Mouse (Mus musculus) WW6 (cell line): ENCODE measurements around the gene Zer1.
A peak's percentile ranks its signal among the peaks of the same experiment; 100 is the strongest.
"Not testable (repeated sequence)": the region's sequence is repeated elsewhere in the genome, so short reads cannot be mapped to it uniquely, and the experiment has no call there.

Experiments used
- DNase-seq: peaks from one replicate; pipeline ENCODE4 v3.0.0-alpha.2; 2013; ENCODE audit warnings: low read depth, low spot score

Zer1 gene

DNA sequence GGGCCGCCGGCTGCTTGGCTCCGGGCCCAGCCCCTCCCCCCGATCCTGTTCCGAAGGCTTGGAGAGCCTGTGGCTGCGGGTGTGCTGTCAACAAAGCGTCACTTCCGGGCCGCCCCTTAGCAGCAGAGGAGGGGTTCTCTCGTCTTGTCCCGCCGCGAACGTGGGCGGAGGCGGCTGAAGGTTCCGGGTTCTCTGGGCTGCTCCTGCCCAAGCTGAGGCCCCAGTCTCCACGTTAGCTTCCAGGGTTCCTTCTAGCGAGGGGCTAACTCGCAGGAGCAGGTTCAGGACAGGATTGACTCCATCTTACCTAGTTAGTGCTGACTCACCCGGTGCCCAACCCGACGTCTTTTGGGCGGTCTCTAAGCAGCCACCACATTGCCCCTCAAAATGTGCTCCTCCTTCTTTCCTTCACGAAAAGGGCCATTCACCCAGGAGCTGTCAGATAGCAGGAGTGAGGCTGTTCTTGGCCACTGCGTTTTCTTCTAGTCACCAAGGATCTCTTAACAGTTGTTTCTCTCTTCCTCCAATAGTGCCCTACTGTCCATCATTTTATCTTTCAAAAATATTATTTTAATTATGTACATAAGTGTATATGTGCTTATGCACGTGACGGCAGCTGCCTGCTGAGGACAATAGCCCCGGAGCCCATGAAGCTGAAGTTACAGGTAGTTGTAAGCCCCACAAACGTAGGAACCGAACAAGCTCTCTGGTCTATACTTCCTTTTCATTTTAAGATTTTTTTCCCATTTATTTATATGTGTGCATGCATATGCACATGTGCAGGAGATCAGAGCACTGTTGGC is at the start of gene Zer1:
Gene Zer1, minus strand, starts transcription at position 114 of the 803 bp plus-strand sequence.
- DNase-seq, result peak; percentile 81

DNA sequence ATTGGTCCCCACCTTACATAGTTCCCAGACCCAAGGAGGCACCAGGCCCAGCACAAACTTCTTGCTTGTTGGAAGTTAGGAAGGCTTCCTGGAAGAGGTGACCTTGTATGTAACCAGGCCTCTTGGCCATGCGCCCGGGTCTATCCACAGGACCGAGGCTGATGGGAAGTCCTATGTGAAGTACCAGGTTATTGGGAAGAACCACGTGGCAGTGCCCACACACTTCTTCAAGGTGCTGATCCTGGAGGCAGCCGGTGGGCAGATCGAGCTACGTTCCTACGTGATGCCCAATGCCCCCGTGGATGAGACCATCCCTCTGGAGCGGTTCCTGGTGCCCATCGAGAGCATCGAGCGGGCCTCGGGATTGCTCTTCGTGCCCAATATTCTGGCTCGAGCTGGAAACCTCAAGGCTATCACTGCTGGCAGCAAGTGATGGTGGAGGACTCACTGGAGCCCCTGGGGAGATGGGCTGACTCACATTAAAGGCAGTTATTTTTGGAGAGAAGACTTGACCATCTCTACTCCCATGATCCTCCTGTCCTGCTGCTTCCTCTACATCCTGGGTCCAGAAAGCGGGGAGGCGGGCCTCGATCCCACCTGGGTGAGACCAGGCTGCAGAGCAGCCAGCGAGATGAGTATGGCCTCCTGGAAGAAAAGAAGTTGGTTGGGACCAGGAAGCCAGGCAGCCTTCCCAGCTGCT is 49.3 kb upstream of the Zer1 start:
- DNase-seq, result no peak

GRCm38 (mm10) chr2:30171997-30172382 is 47.6 kb upstream of the Zer1 start:
- no peak for DNase-seq

DNA sequence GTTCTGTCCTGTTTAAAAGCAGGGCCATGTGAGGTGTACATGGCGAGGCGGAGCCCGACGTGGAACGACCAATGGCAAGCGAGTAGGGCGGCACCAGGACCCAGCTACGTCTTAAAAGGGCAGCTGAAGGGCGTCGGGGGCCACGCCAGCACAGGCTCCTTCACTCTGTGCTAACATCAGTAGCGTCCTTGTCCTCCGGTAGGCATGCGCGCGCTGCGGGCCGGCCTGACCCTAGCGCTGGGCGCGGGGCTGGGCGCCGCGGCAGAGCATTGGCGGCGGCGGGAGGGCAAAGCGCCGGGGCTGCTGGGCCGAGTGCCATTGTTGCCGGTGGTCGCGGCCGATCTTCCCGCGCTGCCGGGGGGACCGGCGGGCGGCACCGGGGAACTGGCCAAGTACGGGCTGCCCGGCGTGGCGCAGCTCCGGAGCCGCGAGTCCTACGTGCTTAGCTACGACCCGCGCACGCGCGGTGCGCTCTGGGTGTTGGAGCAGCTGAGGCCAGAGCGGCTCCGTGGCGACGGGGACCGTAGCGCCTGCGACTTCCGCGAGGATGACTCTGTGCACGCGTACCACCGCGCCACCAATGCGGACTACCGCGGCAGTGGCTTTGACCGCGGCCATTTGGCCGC is 47.1 kb upstream of the Zer1 start, which contains the start of gene Endog:
Gene Endog, plus strand, starts transcription at position 123 of the 626 bp plus-strand sequence.
- DNase-seq, result peak; percentile 58

DNA sequence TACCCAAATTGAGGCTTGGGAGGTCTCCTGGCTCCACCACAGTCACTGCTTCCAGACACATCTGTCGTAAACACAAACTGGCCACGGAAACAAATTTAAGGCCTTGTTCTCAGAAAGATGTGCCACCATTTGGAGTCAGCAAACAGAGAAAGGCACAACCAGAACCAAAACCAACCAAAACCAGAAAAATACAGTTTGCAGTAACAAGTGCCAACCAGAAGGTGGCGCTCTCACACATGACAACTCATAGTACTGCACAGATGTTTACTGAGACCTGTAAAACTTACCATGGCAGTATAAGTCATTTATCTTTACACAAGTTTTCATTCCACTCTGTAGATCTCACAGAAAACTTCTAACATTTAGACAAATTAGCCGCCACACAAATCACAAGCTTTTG is 42.3 kb upstream of the Zer1 start:
- DNase-seq, result no peak

- no peak for DNase-seq
These were observed 40.1 kb upstream of the Zer1 start for GRCm38 (mm10) chr2:30164340-30164932.

DNA sequence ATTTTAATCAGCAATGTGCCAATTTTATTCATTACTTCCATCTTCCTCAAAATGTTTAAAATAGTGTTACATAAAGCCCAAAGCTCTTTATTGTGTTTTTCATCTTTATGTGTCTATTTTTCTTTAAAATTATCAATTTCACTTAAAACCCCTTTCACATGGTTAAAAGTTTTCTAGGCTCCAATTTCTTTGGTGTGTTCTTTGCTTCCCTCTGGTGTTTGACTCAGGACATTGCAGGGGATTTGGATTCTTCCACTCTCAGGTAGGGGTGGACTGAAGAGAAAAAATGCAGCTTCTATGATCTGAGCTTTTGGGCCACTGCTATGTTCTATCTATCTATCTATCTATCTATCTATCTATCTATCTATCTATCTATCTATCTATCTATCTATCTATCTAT is 37.4 kb upstream of the Zer1 start:
- no peak for DNase-seq

DNA sequence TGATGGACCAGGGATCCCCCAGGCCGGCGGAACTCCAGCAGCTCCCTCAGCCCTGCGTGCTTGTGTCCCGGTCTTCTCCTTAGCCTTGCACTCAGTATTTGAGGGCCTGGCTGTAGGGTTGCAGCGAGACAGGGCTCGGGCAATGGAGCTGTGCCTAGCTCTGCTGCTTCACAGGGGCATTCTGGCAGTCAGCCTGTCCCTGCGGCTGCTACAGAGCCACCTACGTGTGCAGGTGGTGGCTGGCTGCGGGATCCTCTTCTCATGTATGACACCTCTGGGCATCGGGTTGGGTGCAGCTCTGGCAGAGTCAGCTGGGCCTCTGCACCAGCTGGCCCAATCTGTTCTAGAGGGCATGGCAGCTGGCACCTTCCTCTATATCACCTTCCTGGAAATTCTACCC is 35.5 kb upstream of the Zer1 start:
- DNase-seq, result not testable (repeated sequence)

DNA sequence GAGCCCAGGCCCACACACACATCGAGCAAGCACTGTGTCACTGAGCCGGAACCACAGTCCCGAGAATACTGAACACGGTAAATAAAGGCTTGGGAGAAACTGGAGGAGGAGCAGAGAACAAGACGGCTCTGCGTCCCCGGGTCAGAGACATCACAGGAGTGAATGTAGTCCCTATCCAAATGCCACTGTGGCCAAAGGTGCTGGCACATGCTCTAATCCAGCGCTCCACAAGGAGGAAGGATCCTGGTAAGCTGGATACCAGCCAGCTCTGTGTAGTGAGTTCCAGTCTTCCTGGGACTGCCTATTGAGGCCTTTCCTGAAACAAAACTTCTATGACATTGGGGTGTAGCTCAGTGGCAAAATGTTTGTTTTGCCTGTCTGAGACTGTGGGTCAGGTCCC is 28.2 kb upstream of the Zer1 start:
- DNase-seq, result no peak

- no peak for DNase-seq
These were observed 27.5 kb upstream of the Zer1 start for GRCm38 (mm10) chr2:30151840-30152239.

DNA sequence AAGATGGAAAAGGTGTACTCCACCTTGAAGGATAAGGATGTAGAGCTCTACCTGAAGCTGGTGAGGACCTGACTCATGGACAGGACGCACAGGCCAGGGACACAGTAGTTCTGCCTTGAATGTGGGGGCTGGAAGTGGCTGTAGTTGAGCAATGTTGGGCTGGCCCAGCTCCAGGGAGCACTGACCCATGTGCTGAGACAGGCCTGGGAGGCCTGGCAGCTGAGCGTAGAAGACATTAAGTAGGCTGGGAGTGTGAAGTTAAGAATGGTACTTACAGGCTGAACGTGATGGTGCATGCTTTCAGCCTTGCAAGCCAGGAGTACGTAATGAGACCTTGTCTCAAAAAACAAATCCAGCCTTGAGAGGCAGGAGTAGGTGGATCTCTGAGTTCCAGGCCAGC is 23.1 kb upstream of the Zer1 start:
- no peak for DNase-seq

DNA sequence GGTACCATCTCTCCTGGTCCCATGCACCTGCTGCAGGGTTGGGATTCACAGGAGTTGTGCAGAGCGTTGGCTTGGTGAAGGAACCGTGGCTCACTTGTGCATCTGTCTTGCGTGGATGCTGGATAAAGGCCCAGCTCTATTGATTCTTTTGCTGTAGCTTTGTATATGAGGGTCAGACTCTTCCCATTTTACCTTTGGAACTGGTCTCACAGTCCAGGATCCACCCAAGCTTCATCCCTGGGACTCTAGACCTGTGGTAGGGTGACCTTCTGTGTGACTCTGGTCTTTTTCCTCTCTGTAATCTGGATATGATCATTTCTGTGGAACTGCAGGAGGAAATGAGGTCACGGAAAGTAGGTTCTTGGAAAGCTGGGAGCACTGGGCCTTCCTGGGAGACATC is 20.1 kb upstream of the Zer1 start:
- no peak for DNase-seq

- not testable (repeated sequence) for DNase-seq
These were observed 15.6 kb upstream of the Zer1 start for GRCm38 (mm10) chr2:30140021-30140420.

DNA sequence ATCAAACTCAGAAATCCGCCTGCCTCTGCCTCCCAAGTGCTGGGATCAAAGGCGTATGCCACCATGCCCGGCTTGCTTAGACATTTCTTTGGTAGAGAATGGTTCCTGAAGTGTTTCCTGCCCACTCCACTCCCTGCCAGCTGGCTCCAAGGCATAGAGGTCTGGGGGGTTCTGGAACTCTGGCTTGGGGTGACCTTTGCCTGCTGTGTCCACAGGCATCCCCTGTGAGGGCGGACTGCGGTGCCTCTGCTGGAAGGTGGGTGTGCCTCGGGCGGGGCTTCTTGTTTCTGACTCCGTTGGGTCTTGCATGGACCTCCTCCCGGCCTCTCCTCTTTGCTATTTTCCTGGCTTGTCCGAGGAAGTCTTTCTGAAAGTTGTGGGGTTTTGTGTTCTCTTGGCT is 12.1 kb upstream of the Zer1 start:
- no peak for DNase-seq

DNA sequence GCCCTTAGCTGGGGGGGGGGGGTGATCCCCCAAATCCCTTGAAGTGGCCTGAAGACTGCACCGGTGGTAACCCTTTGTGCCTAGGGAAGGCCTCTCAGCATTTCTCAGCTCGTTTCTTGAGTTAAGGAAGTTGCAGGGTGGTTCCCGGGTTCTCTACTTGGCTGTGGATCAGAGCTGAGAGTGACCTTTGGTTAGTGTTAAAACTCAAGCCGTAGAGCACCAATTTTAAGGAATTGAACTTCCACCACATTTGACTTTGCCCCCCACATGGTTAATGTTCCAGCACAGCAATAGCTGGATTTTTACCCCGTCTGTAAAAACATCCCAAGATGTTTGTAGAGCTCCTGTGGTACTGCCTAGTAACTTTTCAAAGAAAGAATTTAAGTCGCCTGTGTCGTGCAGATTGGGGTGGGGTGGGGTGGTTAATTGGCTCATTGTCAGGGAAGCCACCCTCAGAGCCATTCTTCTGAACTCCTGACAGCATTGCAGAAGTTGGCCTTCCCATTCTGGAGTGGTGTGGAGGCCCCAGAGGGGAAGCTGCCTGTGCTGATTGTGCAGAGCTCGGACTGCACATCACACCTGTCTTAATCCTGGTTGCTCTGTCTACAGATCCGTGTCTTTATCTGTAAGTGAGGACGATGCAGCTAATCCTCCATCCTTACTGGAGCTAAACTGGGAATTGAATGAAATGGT is 10.7 kb upstream of the Zer1 start:
- no peak for DNase-seq

DNA sequence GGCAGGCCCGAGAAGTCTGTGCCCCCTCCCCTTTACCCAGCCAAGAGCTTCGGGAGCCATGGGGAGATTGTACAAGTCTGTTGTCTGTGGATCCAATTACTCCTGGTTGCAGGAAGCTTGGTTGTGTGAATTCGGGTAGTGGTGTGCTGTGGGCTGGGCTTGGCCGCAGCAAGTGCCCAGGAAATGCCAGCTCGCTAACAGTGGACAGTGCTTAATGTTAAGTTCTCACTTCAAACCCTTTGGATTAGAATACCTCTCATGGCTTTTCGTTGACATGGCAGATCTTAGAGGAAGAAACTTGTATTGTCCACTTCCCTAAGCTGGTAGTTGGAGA is 10.0 kb upstream of the Zer1 start:
- no peak for DNase-seq

DNA sequence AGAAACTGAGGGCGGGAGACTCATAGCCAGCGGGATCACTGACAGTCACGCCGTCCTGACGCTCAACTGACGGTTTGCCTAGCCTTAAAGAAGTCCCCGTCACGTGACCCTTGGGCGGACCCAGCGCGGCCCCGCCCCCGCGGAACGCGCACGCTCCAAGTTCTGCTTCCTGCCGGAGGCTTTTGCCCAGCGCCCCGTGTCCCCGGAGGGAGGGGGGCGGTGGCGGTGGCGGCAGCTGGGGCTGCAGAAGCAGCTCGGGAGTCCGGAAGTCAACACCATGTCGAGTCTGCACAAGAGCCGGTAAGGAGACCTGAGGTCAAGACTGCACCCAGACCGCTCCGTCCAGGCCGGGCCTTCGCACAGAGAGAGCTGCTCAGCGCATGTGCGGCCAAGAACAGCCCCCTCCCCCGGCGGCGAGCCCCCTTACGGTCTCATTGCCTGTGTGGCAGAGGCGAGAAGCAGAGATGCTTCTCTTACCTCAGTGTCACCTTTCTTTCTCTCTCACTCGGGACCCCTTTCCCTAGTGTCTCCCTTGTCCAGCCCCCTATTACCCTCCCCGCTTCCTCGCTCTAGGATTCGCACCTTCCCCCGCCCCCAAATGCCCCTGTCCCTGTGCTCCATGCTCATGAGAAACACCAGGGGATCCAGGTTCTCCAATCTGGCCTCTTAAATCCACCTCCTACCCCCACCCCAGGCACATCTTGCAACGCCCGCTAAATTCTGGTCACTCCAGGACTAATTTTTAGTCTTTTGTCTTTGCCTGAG is 9.4 kb upstream of the Zer1 start, which contains the start of gene Tbc1d13:
Gene Tbc1d13, plus strand, starts transcription at position 134 of the 765 bp plus-strand sequence.
- peak; percentile 91 for DNase-seq

GRCm38 (mm10) chr2:30132801-30133612 is 8.6 kb upstream of the Zer1 start:
- DNase-seq, result no peak

GRCm38 (mm10) chr2:30131240-30131639 is 6.9 kb upstream of the Zer1 start:
- DNase-seq, result not testable (repeated sequence)

DNA sequence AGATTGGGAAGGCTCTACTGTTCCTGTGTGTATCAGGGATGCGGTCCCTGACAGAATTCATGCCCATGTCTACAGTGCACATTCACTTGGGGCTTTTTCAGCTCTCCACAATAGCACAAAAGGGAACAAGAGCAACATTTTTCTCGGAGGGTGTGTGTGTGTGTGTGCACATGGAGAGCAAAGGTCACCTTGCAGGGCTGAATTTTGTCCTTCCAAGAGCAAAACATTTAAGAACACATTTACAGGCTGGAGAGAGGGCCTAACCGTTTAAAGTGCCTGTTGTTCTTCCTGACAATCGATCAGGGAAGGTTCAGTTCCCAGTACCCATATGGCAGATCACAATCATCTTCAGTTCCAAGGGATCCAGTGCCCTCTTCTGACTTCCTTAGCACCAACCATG is 5.8 kb upstream of the Zer1 start:
- no peak for DNase-seq
